Mouse (Mus musculus) heart, postnatal 0 days (tissue): Measurements from ENCODE around the gene Rapgef2. TPM values are rescaled to one million over a fixed set of nuclear protein-coding genes. Genes with fewer than 3 reads are reported as not detected.

ENCODE experiments used
- ATAC-seq: fragments of 200-750 bp; cut with Nextera tagmentation; 2 replicates; pipeline ENCODE4 v1.8.0; 2017; ENCODE audit warnings: low read depth, moderate number of reproducible peaks, moderate library complexity; ENCODE audit not compliant: insufficient read depth
- DNase-seq: peaks from one replicate; pipeline ENCODE4 v3.0.0-alpha.2; 2016; ENCODE audit warnings: low spot score
- H3K27ac ChIP-seq: fragments of 300-500 bp; sonication (generic); 2 replicates; pipeline ENCODE4 v1.5.1; 2014; ENCODE audit warnings: low read depth, mild to moderate bottlenecking
- H3K27me3 ChIP-seq: fragments of 300-500 bp; sonication (generic); 2 replicates; pipeline ENCODE4 v1.6.1; 2014; ENCODE audit warnings: low read length, mixed read lengths; ENCODE audit not compliant: control insufficient read depth, insufficient read depth
- H3K36me3 ChIP-seq: fragments of 300-500 bp; sonication (generic); replicated peaks from 2 replicates; pipeline ENCODE4 v1.6.1; 2014; ENCODE audit warnings: low read length, mixed read lengths; ENCODE audit not compliant: control insufficient read depth, insufficient read depth
- H3K4me1 ChIP-seq: fragments of 300-500 bp; sonication (generic); 2 replicates; pipeline ENCODE4 v1.6.1; 2014; ENCODE audit warnings: antibody characterized with exemption; ENCODE audit not compliant: control insufficient read depth, insufficient read depth
- H3K4me2 ChIP-seq: fragments of 300-500 bp; sonication (generic); 2 replicates; pipeline ENCODE4 v1.6.1; 2014; ENCODE audit warnings: low read depth, mild to moderate bottlenecking, low read length, moderate library complexity
- H3K4me3 ChIP-seq: fragments of 300-500 bp; sonication (generic); 2 replicates; pipeline ENCODE4 v1.5.1; 2014; ENCODE audit warnings: low read depth, low read length
- H3K9ac ChIP-seq: fragments of 300-500 bp; sonication (generic); replicated peaks from 2 replicates; pipeline ENCODE4 v1.6.1; 2014; ENCODE audit warnings: low read depth, low read length, mixed read lengths
- H3K9me3 ChIP-seq: fragments of 300-500 bp; sonication (generic); replicated peaks from 2 replicates; pipeline ENCODE4 v1.6.1; 2016; ENCODE audit warnings: low read length; ENCODE audit not compliant: control insufficient read depth
- CTCF ChIP-seq: IDR thresholded peaks from 2 replicates; pipeline ENCODE4 v1.5.1; 2016; ENCODE audit warnings: antibody characterized with exemption, control low read depth, low read depth
- EP300 ChIP-seq: IDR thresholded peaks from 2 replicates; pipeline ENCODE4 v1.6.1; 2016; ENCODE audit warnings: antibody characterized with exemption, low read depth
- WGBS: fragments of 180-500 bp; shearing (Covaris S2); extraction: QIAGEN DNeasy Blood & Tissue Kit; methylation state at CpG from one replicate; pipeline ENCODE4 v1.1.7; 2014; 5-methylcytosine and 5-hydroxymethylcytosine counted together
- polyA plus RNA-seq: library from polyadenylated mRNA; unstranded; fragments of >200 nt; fragmentation: Nextera tagmentation; extraction: Ambion mirVana; gene quantifications from 2 replicates; pipeline ENCODE4 v1.2.1, GENCODE M21; 2015
- total RNA-seq: library from RNA; depleted of rRNA; stranded (reverse); fragments of >200 nt; gene quantifications from 2 replicates; pipeline ENCODE4 v1.2.3, GENCODE M21; 2014; ENCODE audit warnings: low replicate concordance

Gene Rapgef2
- total and polyA plus RNA-seq, 2 experiments from 2014 or later = 3.5 to 30.3 TPM

DNA sequence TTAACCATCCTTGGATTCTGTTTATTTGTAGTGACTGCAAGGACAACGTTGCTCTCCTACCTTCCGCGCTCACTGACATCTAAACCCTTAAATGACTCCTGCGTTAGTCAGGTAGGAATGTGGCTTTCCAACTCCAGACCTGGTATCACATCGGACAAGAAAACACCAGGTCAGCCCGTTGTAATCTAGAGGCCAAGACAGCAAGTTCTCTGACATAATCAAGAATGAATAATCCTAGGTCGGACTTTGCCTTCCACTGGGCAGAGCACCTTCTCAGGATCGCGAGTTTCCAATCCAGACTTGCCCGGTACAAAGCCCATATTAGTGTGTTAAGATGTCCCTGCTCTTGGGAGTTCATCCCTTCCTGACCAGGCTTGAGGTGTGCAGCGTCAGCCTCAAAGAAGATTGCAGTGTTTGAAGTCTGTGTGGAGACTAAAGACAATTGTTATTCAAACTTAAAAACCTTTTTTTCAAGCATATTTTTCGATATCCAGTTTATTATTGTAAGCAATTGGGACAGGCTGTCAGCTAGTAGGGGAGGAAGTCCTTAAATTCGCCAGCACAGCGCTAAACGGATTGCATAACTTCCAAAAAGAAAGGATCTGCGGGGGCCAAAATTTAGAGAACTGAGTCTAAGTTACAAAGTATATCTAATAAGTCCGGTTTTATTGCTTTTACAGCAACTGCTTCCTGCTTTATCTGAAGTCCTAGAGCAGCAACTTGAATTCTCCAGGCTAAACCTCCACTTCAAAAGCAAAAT, 1.6 kb upstream of the Rapgef2 start:
- peak overlapping the region; percentile 94 for H3K4me3 ChIP-seq
- DNase-seq (peak; percentile 18), ATAC-seq (no peak)
- H3K9me3 ChIP-seq = no peaks in the 10 kb centered on the region
- peak overlapping the region; percentile 88 for H3K4me2 ChIP-seq
- H3K36me3 ChIP-seq = no peaks in the 10 kb centered on the region
- TF ChIP-seq EP300 (no peak), CTCF (no peak)
- H3K4me1 ChIP-seq = peaks cover 32% of the 10 kb centered on the region
- H3K9ac ChIP-seq = peak overlapping the region; percentile 93
- H3K27me3 ChIP-seq = no peaks in the 10 kb centered on the region
- WGBS = 19% methylated on average over 17 of the region's 17 CpGs
- H3K27ac ChIP-seq = peak overlapping the region; percentile 98; the same call in 1 of the 2 replicates

DNA sequence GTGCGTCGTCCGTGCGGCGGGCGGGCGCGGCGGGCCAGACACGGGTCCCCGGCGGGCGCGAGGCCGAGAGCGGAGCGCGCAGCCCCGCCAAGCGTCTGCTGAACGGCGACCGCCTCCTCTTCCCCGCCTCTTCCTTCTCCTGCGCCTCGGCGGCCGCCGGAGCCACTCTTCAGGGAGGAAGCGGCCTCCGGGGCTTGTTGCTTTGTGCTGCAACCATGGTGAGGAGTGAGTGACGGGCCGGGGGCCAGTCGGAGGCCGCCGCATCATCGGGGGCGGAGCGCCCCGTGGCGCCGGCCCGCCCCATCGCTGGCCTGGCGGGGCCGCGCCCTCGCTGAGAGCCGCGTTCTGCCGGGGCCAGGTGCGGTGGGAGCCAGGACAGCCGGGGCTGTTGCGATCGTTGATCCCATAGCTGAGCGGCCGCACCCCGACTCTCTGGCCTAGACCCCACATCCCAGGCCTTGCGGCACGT, 825 bp upstream of the Rapgef2 start:
- Histone ChIP-seq H3K4me2 (peak overlapping the region; percentile 88), H3K9me3 (no peaks in the 10 kb centered on the region), H3K9ac (peak overlapping the region; percentile 93), H3K4me3 (peak overlapping the region; percentile 94), H3K4me1 (peaks cover 39% of the 10 kb centered on the region), H3K36me3 (no peaks in the 10 kb centered on the region), H3K27me3 (no peaks in the 10 kb centered on the region), H3K27ac (peak overlapping the region; percentile 98)
- ATAC-seq (peak; percentile 97), DNase-seq (peak; percentile 95)
- no peak for TF ChIP-seq CTCF
- no peak for TF ChIP-seq EP300
- WGBS = under 1% methylated on average over 41 of the region's 60 CpGs

DNA sequence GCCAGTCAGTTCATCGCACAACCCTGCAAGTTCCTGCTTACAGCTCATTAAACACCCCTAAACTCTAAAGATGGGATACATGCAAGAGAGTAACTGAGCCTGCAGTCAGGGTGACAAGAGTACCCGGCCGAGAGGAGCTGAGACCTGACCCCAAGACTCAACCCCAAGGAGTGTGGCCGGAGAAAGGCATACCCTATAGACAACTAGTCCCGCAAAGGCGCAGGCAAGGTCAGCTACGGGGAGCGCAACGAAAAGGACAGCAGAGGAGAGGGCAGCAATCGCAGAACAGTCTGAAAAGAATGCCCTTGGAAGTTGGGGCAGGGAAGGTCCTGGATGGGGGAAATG, 314 bp downstream of the Rapgef2 start:
- H3K9ac ChIP-seq = peak overlapping the region; percentile 93
- H3K4me2 ChIP-seq = peak overlapping the region; percentile 88
- no peaks in the 10 kb centered on the region for H3K9me3 ChIP-seq
- ATAC-seq (peak; percentile 1; the same call in 1 of the 2 replicates), DNase-seq (peak; percentile 23)
- no peaks in the 10 kb centered on the region for H3K27me3 ChIP-seq
- TF ChIP-seq CTCF (no peak), EP300 (no peak)
- H3K36me3 ChIP-seq = no peaks in the 10 kb centered on the region
- peaks cover 41% of the 10 kb centered on the region for H3K4me1 ChIP-seq
- H3K4me3 ChIP-seq = peak overlapping the region; percentile 94
- 0% methylated on average over 10 of the region's 10 CpGs for WGBS
- peak overlapping the region; percentile 98 for H3K27ac ChIP-seq

DNA sequence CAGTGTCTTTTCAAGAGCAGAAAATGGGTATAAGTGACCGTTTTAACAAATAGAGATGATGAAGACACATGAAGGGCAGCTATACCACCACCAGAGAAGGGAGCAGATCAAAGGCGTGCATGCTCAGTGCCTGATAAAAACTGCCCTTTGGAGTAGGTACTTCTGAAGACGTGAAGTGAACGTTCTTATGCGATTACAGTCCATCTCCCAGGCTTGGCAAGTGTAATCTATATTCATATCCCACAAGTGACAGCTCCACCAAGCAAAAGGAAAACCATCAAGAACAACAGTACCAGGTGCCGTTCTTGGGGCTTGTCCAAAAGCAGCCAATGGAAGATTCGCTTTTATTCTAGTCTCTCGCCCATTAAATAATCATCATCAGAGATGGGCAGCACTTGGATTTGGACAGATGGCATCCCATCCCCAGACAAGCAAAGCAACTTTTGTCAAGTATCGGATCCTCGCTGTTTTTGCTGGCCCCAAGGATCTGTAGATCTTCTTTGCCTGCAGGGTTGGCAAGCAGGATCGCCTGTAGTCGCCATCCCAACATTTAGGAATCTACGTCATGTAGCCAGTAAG, 1.1 kb downstream of the Rapgef2 start:
- ATAC-seq (no peak), DNase-seq (no peak)
- Histone ChIP-seq H3K9me3 (no peaks in the 10 kb centered on the region), H3K9ac (peak overlapping the region; percentile 93), H3K36me3 (no peaks in the 10 kb centered on the region), H3K27me3 (no peaks in the 10 kb centered on the region), H3K4me2 (peak overlapping the region; percentile 88), H3K4me1 (peaks cover 41% of the 10 kb centered on the region), H3K4me3 (peak overlapping the region; percentile 94), H3K27ac (no peak overlapping the region)
- 34% methylated on average over 13 of the region's 13 CpGs for WGBS
- TF ChIP-seq EP300 (no peak), CTCF (no peak)

DNA sequence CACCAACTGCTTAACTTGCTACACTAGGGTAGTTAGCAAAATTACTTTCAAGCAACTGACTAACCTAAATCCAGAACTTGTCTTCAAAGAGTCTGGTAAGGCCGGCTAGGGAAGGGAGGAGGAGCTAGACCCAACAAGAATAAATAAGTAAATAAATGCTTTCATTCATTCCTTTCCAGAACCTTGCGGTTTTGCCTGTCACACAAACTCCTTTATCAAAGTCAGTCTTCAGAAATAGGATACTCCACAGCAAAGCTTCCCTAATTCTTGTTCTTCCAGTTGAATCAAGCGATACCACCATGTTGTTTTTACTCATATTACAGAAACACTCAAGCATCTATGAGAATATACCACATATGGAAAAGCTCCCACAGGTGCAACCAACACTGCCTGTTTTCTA, 2.3 kb downstream of the Rapgef2 start:
- no peak overlapping the region for H3K4me3 ChIP-seq
- H3K4me1 ChIP-seq = peaks cover 41% of the 10 kb centered on the region
- peak overlapping the region; percentile 88 for H3K4me2 ChIP-seq
- no peaks in the 10 kb centered on the region for H3K27me3 ChIP-seq
- H3K9me3 ChIP-seq = no peaks in the 10 kb centered on the region
- DNase-seq = no peak
- TF ChIP-seq EP300 = no peak
- no peak for TF ChIP-seq CTCF
- H3K36me3 ChIP-seq = no peaks in the 10 kb centered on the region
- H3K9ac ChIP-seq = no peak overlapping the region
- 81% methylated on average over 3 of the region's 3 CpGs for WGBS
- H3K27ac ChIP-seq = no peak overlapping the region
- ATAC-seq = no peak
